Mouse (Mus musculus) layer of hippocampus, adult 2 months (tissue): ENCODE measurements around the gene Zfp385c. TPM values are rescaled to one million over a fixed set of nuclear protein-coding genes. Genes with fewer than 3 reads are reported as not detected.

ENCODE experiments used
- DNase-seq, 2 experiments: peaks; one replicate each; pipeline ENCODE4 v3.0.0; 2022; ENCODE audit warnings: low spot score in 2 of 2
- H3K27ac ChIP-seq: fragments of 200-600 bp; 2 replicates; pipeline ENCODE4 v1.8.1; 2022
- H3K4me3 ChIP-seq: fragments of 200-600 bp; 2 replicates; pipeline ENCODE4 v1.8.1; 2022; ENCODE audit warnings: mild to moderate bottlenecking
- CTCF ChIP-seq: fragments of 200-600 bp; conservative IDR thresholded peaks from 2 replicates; pipeline ENCODE4 v1.8.1; 2022; ENCODE audit warnings: antibody characterized with exemption, mild to moderate bottlenecking, moderate library complexity
- long read RNA-seq, 2 experiments: library from polyadenylated mRNA; stranded (forward); transcript quantifications; one replicate each; pipeline ENCODE4 v2.0.0; 2021; ENCODE audit warnings: borderline mapping rate in 2 of 2
- total RNA-seq, 2 experiments: library from RNA; stranded (reverse); gene quantifications; 2 replicates each; pipeline ENCODE4 v1.2.3; 2021

Gene Zfp385c
- under 1 TPM; 0.20 to 0.67 TPM for total RNA-seq
- long read RNA-seq, experiment 1, partial matches to known transcripts, result 0 of 2 reads
- long read RNA-seq, experiment 1, other reads (novel, unspliced or antisense), result 2 of 2 reads
- long read RNA-seq, experiment 2, result 0 reads

DNA sequence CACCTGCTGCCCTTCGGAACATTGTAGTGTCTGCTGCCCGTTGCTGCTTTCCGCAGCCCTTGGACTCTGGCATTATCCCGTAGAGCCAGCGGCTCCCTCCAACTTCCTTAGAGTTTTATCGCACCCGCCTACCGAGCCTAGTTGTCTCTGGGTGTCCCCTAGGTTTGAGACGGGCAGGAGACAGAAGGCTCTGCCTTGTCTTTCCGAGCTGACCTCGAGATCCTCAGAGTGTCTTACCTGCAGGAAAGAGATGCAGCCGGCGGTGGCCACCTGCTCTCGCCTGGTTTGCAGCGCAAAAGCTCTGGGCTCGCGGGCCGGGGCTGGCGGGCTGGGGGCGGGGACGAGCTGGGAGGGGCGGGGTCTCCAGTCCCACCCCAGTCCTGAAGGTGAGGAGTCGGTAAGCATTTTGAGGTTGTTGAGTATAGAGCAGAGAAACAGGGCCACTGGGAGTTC is at the start of gene Zfp385c:
Zfp385c (minus strand) TSS at position 292 of the 453 bp plus-strand sequence.
- no peak for TF ChIP-seq CTCF
- Histone ChIP-seq H3K4me3 (no peak within 1 kb of the TSS; the same call in 1 of the 2 replicates), H3K27ac (no peak within 1 kb of the TSS)
- DNase-seq, result no peak

DNA sequence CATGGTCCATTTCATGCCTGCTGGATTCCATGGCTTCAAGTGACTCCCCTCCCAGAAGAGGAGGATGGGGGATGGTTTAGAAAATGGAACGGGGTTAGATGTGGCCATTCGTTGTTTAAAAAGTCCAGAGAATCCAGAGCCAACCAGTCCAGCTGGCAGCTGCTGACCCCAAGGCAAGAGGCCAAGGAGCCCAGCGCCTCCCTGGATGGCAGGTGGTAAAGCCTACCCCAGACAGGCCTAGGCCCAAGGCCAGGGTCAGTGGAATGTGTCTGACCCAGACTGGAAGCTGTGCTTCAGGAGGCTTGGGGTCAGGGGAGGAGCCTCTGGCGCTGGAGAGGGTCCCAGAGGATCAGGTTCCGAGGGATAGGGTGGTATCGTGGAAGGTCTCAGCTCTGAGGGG is 49.1 kb upstream of the Zfp385c start:
- H3K27ac ChIP-seq, result no peak overlapping the region
- DNase-seq, result no peak
- TF ChIP-seq CTCF, result no peak
- H3K4me3 ChIP-seq, result no peak overlapping the region

DNA sequence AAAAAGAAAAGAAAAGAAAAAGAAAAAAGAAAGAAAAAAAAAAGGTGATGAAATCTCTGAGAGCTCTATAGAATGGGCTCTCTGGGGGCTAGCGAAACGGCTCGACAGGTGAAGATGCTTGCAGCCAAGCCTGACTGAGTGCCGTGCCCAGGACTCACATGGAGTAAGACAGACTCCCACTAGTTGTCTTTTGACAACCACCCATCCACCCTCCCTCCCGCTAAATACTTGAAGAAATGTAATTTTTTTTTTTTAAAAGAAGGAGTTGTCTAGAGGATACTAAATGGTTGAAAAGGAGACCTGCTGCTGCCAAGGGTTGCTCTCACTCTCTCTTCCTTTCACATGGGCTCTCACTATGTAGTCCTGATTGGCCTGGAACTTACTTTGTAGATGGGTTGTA is 46.5 kb upstream of the Zfp385c start:
- TF ChIP-seq CTCF, result no peak
- DNase-seq, result no peak
- Histone ChIP-seq H3K27ac (peak overlapping the region; percentile 88), H3K4me3 (peak overlapping the region; percentile 97)

DNA sequence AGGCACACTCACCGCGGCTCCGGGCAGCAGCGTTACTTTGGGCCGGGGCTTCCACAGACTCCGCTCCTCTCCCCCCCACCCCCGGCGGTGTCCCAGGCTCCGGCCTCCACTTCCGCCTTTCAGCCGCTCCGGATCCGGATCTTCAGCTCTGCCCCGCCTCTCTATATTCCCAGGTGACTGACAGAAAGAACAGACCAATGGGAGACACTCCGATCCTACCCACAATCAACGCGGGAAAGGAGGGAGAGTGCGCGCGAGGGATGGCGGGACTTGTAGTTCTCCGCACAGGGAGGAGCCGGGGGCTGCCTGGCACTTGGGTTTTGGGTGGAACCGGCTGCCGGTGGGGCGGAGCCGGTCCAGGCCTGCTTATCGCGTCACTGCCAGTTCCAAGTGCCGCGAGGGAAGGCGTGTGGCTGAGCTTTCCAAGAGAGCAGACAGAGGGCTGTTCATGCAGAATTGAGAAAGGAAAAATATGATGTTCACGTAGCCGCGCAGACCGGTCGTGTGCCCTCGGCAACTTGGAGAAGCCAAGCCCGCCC is 45.9 kb upstream of the Zfp385c start, which contains the start of gene Rab5c:
Rab5c (minus strand) TSS at position 150 of the 539 bp plus-strand sequence.
- peak within 1 kb of the TSS; percentile 96 for H3K27ac ChIP-seq
- peak; percentile 41; the same call in 1 of the 2 replicates for TF ChIP-seq CTCF
- H3K4me3 ChIP-seq, result peak within 1 kb of the TSS; percentile 97
- DNase-seq, result peak; percentile 99 to 100

DNA sequence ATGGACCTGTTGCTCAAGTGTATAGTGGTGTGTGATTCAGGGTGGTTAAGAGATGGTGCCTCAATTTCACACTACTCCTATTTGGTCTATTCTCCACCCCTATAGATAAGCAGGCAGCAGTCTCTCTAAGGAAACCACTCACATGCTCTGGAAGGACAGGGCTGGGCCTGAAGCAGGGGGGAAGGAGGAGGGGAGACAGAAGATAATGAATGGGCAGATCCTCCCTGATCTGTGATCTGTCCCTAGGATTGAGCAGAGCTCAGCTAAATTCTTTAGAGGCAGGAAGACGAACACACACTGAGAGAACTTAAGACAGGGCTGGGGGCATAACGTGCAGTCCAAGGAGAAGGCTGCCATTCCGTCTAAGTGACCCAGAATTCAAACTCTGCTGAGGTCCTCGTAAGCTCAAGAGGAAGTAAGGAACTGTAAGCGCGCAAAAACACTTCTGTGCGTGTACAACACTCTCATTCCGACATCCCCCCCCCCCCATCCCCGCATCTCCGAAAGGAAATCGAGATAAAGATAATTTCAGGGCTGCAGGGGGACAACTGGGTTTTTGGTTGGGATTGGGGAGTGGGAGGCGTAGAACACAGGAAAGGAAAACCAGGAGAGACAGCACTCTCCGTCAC is 45.0 kb upstream of the Zfp385c start:
- peak overlapping the region; percentile 96 for H3K27ac ChIP-seq
- TF ChIP-seq CTCF, result no peak
- DNase-seq, result no peak
- H3K4me3 ChIP-seq, result peak overlapping the region; percentile 97

DNA sequence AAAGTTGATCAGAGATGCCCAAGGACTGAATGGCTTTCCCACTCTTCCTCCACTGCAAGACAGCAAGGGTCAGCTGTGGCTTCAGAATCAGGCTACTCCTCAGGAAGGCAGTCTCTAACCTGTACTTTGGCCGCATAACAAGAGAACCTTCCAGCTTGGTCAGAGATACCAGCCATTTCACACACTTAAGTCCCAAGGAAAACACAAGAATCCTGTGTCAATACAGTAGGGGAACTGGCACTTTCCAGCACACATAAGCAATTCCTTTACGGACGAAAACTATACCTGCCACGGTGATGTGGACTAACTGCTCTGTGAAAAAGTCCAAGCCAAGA is 44.5 kb upstream of the Zfp385c start:
- H3K4me3 ChIP-seq, result peak overlapping the region; percentile 97
- DNase-seq, result no peak
- H3K27ac ChIP-seq, result no peak overlapping the region
- TF ChIP-seq CTCF, result no peak

DNA sequence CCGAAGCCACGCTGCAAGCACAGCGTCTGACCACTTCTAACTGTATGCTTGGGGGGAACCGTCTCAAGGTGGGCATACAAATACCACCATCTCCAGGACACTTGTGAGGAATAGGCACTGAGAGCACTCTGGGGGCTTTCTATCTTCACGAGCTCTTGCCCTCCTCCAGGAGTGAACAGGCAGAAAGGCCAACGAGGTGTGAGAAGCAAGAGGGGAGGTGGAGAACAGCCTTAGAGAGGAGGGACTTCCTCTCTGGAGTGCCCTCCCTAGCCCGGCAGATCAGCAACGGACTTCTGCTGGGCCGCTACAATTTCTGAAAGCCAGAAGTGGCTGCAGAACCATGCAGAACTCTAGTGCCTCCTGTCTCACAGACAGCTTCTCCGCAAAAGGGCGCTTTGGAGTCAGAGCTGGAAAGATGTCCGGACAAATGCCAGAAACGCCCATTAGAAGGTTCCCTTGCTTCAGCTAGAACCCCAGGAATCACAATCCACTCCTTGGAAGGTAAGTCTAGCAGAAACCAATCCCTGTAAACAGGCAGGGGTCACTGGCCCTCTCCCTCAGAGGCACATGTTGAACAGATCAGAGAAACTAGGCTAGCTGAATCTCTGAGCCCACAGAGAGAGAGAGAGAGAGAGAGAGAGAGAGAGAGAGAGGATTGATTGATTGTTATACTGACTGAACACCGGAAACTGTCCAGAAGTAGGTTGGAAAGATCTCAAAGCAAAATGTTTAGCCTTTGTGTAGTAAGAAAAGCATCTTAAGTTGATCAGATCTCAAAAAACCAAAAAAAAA is 43.9 kb upstream of the Zfp385c start:
- Histone ChIP-seq H3K4me3 (no peak overlapping the region), H3K27ac (no peak overlapping the region)
- no peak for TF ChIP-seq CTCF
- DNase-seq, result no peak

DNA sequence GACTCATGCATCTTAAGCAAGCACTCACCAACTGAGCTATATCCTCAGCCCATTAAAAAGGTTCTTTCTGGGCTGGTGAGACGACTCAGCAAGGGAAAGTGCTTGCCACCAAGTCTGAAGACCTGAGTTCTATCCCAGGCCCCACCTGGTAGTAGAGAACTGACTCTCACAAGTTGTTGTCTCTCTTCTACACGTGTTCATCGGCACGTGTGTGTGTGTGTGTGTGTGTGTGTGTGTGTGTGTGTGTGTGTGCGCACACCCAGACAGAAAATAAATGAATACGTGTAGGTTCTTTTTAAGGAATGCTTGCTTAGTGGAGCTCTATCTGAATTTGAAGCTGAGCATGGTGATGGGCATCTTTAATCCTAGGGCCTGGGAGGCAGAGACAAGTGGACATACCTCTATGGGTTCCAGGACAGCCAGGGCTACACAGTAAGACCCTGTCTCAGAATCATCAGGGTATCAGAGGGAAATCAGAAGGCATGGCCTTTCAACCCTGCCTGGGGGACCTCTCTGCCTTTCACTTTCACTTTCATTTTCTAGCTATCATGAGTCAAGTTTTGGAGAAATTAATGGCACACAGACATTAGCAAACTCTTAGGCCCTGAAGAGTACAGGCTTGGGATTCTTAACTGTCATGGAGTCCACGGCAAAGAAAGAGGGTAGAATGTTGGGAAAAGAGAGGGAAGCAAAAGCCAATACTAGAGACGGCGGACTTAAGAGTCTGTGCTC is 43.0 kb upstream of the Zfp385c start:
- H3K4me3 ChIP-seq, result no peak overlapping the region
- H3K27ac ChIP-seq, result no peak overlapping the region
- DNase-seq, result no peak
- no peak for TF ChIP-seq CTCF

DNA sequence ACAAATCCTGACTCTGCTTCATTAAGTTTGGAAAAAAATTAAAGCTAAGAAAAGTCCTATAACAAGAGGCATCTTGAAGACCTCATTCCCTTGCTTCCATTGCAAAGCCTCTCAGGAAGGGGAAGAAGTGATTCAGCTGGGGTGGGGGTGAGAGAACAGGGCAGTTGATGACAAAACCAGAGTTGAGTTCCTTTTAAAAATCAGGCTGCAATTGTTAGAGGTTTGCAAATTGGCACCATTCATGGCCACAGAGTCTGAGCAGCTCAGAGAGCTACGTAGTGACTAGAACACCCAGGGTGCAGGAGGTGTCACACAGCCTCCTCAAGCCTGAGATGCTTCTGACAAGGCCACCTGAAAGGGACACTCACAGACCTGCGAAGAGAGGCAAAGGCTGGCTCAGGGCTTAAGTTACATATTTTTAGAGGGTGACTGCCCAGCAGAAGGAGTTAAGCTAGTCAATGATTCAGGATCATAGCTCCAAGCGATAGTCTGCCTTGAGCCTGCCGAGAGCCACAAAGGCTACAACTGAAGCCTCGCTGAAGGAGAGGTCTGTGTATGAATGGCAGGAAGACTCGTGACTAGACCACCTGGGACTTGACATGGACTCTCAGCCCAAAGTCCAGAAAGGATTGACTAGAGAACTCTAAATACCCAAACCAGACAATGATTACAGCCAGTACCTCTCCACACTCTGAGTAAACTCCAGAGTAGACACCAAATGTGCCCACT is 38.4 kb upstream of the Zfp385c start:
- H3K27ac ChIP-seq, result no peak overlapping the region

DNA sequence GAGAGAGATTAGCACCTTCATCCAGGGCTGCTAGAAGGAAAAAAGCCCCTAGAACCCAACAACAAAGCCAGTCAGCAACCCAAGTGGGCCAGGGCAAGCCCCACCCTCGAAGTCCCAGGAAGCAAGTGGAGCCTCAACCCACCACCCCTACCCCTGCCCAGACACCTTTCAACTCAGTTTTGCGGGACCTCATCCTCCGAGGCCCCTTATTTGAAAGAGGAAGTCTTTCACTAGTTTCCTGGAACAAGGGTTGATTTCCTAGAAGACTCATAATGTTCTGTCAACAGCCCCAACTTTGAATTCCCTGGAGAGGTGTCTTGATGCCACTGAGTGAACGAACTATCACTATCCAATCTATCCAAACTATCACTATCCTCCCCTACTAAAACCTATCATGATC is 37.7 kb upstream of the Zfp385c start:
- no peak for TF ChIP-seq CTCF
- Histone ChIP-seq H3K27ac (no peak overlapping the region), H3K4me3 (no peak overlapping the region)
- no peak for DNase-seq

More for the DNA sequence above, 38.4 kb upstream of the Zfp385c start:
- DNase-seq, result no peak
- no peak overlapping the region for H3K4me3 ChIP-seq
- no peak for TF ChIP-seq CTCF

DNA sequence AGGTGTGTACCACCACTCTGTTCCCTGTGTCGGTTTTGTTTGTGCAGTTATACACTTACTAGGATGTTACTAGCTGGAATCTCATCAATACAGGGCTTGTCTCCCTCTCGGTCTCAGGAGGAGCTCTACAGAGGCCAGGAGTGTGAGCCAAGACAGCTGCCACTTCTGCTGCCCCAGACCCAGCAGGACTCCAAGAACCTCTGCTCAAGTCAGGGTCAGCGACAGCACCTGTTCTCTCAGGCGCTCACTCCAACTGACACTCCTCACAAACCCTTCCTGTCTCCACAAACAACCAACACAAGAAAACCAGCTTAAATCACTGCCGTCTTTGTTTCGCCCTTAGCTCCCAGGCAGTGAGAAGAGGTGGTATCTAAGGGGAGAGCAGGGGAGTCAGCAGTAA is 36.3 kb upstream of the Zfp385c start:
- DNase-seq, result no peak
- H3K4me3 ChIP-seq, result no peak overlapping the region
- no peak overlapping the region for H3K27ac ChIP-seq
- TF ChIP-seq CTCF, result no peak

DNA sequence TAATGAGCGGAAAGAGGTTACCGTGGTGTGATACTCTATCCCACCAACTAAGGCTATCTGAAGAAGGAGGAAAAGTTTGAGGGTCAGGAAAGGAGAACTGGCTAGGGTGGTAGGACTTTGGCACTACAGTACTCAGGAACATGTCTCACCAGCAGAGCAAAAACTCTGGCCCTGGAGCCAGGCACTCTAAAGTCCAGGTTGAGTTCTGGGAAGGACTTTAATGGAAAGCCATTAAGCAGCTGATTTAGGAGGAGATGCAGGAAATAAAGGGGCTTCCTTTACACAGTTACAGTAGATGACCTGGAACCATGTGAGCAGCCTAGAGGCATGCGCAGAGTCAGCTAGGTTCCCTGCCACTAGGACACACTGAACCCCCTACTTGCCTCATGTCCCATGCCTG is 34.9 kb upstream of the Zfp385c start:
- no peak for DNase-seq
- H3K27ac ChIP-seq, result no peak overlapping the region
- no peak for TF ChIP-seq CTCF
- no peak overlapping the region for H3K4me3 ChIP-seq
